In genomic region chr12:99952928-99953327, GRCm38 (mm10) we compare ENCODE assay signal across 10 mouse cellular contexts. TPM values are rescaled to one million over a fixed set of nuclear protein-coding genes. Genes with fewer than 3 reads are reported as not detected.
A peak's percentile ranks its signal among the peaks of the same experiment; 100 is the strongest.
DNase-seq lines count a peak whose midpoint lies in the region; ATAC-seq and TF ChIP-seq lines count a peak whose summit lies in the region.
"Had no signal": no experiment of that assay in that cellular context is flagged by ENCODE, and none has a peak within 500 bp of the region (broad histone marks: within the 10 kb centered on the region; RNA-seq: fewer than 3 reads in every experiment).

No protein-coding gene starts in this region.

- no peak for TF ChIP-seq POLR2A in heart, adult 2 months (IDR thresholded peaks at IDR 0.05; ENCODE audit: insufficient read depth, low read depth, low read length)

- ATAC-seq in megakaryocyte, adult 5-6 weeks (ENCODE audit: poor library complexity, severe bottlenecking): peak; percentile 31; the same call in 1 of the 2 replicates

- DNase-seq in heart, adult 2 months: peak; percentile 31 to 60
- DNase-seq in heart, postnatal 25 days (ENCODE audit: low spot score): no peak
- peak; percentile 62 for DNase-seq in 416B (ENCODE audit: low read depth)
- peak; percentile 74 for DNase-seq in brain, adult 2 months (ENCODE audit: low read depth, low spot score)
- DNase-seq in frontal cortex, postnatal 25 days (ENCODE audit: low spot score in 2 of 2): peak; percentile 51 to 55
- peak; percentile 81 to 83 for DNase-seq in layer of hippocampus, postnatal 10 days (ENCODE audit: low spot score in 2 of 2)
- peak; percentile 57 for DNase-seq in testis, postnatal 14 days (ENCODE audit: low spot score)

- no peak overlapping the region for H3K9ac ChIP-seq in heart, adult 2 months (ENCODE audit: low read depth, low read length)
- H3K9ac ChIP-seq: heart, embryonic 15.5 days; neural tube, embryonic 12.5 days had no signal

- H3K79me2 ChIP-seq in heart, adult 2 months (replicated peaks; ENCODE audit: control insufficient read depth, insufficient read depth, low read length): no peaks in the 10 kb centered on the region

- TF ChIP-seq EP300 in heart, adult 2 months (IDR thresholded peaks at IDR 0.05; ENCODE audit: insufficient read depth, low read depth, low read length): no peak

- no peaks in the 10 kb centered on the region for H3K27me3 ChIP-seq in heart, adult 2 months (ENCODE audit: control insufficient read depth, insufficient read depth, low read length)
- H3K27me3 ChIP-seq: heart, embryonic 15.5 days; neural tube, embryonic 12.5 days had no signal

- 70% methylated on average over 7 of the region's 7 CpGs for WGBS in heart, adult 2 months

- intact Hi-C loops in heart, adult 2 months (cut with DNase I): loop anchor here (2.0 kb wide), 1 partner anchor 154 kb away; no protein-coding TSS in a partner anchor
- intact Hi-C loops in heart, postnatal 25 days (cut with DNase I): loop anchor here (2.0 kb wide), 1 partner anchor 154 kb away; no protein-coding TSS in a partner anchor

- H3K4me3 ChIP-seq in heart, adult 2 months: no peak overlapping the region
- H3K4me3 ChIP-seq: heart, embryonic 15.5 days; neural tube, embryonic 12.5 days had no signal

- H3K4me1 ChIP-seq in heart, adult 2 months (ENCODE audit: control insufficient read depth, insufficient read depth, low read length): no peaks in the 10 kb centered on the region
- H3K4me1 ChIP-seq: heart, embryonic 15.5 days had no signal

- H3K27ac ChIP-seq in heart, adult 2 months: no peak overlapping the region
- H3K27ac ChIP-seq: heart, embryonic 15.5 days; neural tube, embryonic 12.5 days had no signal

- no peaks in the 10 kb centered on the region for H3K36me3 ChIP-seq in heart, adult 2 months (ENCODE audit: control insufficient read depth, insufficient read depth, low read length)

- peak; percentile 68 for TF ChIP-seq CTCF in heart, adult 2 months (IDR thresholded peaks at IDR 0.05)

RNA-seq across cellular contexts. Expression of gene Kcnk13, which starts 11.4 kb away (rescaled TPM):
- total RNA-seq in heart, adult 2 months (2021): under 1 TPM; 0.31 to 0.39 TPM
- 0.35 TPM in 2 replicates for polyA plus RNA-seq in heart, adult 2 months (2012; rRNA removed)
- under 1 TPM; 0.22 to 0.36 TPM for total RNA-seq in heart, postnatal 25 days (2021)
- 1 to 10 TPM; 3.3 to 3.7 TPM for total RNA-seq in layer of hippocampus, postnatal 10 days (2021)
- 0.16 and 0.23 TPM in 2 replicates for total RNA-seq in megakaryocyte, adult 5-6 weeks (2015)
- total RNA-seq in megakaryocyte, adult 5-6 weeks (2017): 0.16 and 0.40 TPM in 2 replicates
